In the genomic region with DNA sequence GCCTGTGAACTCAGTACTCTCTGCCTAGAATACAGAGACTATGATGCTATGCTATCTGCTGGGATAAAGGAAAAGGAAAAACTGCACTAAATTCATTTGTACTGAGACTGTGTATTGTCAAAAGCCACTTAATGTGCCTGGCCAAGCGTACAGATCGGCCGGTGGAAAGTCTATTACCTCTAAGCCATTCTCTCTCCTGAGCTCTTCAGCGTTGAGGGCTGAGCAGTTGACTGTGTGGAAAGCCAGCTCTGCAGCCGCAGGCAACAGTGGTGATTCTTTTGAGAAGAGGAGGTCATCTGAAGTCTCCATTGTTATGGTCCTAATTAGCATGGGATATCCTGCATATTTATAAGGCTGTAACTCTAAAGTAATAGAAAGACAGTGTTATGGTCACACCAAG, we compare ENCODE assay signal across 26 mouse cellular contexts. TPM values are rescaled to one million over a fixed set of nuclear protein-coding genes. Genes with fewer than 3 reads are reported as not detected.
DNase-seq lines count a peak whose midpoint lies in the region; ATAC-seq and TF ChIP-seq lines count a peak whose summit lies in the region.
"Had no signal": no experiment of that assay in that cellular context is flagged by ENCODE, and none has a peak within 500 bp of the region (broad histone marks: within the 10 kb centered on the region; RNA-seq: fewer than 3 reads in every experiment).

No protein-coding gene starts in this region.

- H3K36me3 ChIP-seq in midbrain, embryonic 12.5 days: peaks cover 67% of the 10 kb centered on the region
- H3K36me3 ChIP-seq in midbrain, postnatal 0 days (ENCODE audit: insufficient read depth, low read length): peaks cover 53% of the 10 kb centered on the region

- peak overlapping the region; percentile 56 for H3K27ac ChIP-seq in gastrocnemius, adult 2 months
- H3K27ac ChIP-seq in midbrain, embryonic 12.5 days (replicated peaks): 0 out of 2 replicates have a peak overlapping the region, but pooled peaks have one; percentile 11
- no peak overlapping the region for H3K27ac ChIP-seq in midbrain, postnatal 0 days (ENCODE audit: low read depth, low read length)
- H3K27ac ChIP-seq: embryonic facial prominence, embryonic 15.5 days; heart, adult 2 months; hindbrain, embryonic 15.5 days; intestine, embryonic 15.5 days; limb, embryonic 12.5 days; macrophage; midbrain, embryonic 10.5 days; neural tube, embryonic 12.5 days; stomach, embryonic 15.5 days had no signal

- WGBS in midbrain, embryonic 12.5 days: 44% methylated on average over 5 of the region's 5 CpGs
- WGBS in midbrain, postnatal 0 days: 28% methylated on average over 5 of the region's 5 CpGs

- no peak for ATAC-seq in midbrain, embryonic 12.5 days (ENCODE audit: low FRiP score, low read depth)
- ATAC-seq in midbrain, postnatal 0 days (ENCODE audit: low FRiP score): no peak
- ATAC-seq: forebrain, embryonic 16.5 days; intestine, embryonic 15.5 days; liver, postnatal 0 days; lung, postnatal 0 days had no signal

- H3K4me3 ChIP-seq in gastrocnemius, adult 2 months: no peak overlapping the region
- no peak overlapping the region for H3K4me3 ChIP-seq in midbrain, embryonic 12.5 days
- H3K4me3 ChIP-seq in midbrain, postnatal 0 days (ENCODE audit: low read depth, low read length): no peak overlapping the region
- H3K4me3 ChIP-seq: embryonic facial prominence, embryonic 15.5 days; heart, adult 2 months; hindbrain, embryonic 15.5 days; intestine, embryonic 15.5 days; limb, embryonic 12.5 days; midbrain, embryonic 10.5 days; neural tube, embryonic 12.5 days; stomach, embryonic 15.5 days had no signal

- peaks cover 7% of the 10 kb centered on the region for H3K4me1 ChIP-seq in midbrain, embryonic 12.5 days
- H3K4me1 ChIP-seq in midbrain, postnatal 0 days (ENCODE audit: insufficient read depth, low read length): no peaks in the 10 kb centered on the region
- H3K4me1 ChIP-seq: embryonic facial prominence, embryonic 15.5 days; hindbrain, embryonic 15.5 days; intestine, embryonic 15.5 days; stomach, embryonic 15.5 days had no signal

- no peaks in the 10 kb centered on the region for H3K27me3 ChIP-seq in midbrain, embryonic 12.5 days
- no peaks in the 10 kb centered on the region for H3K27me3 ChIP-seq in midbrain, postnatal 0 days (ENCODE audit: insufficient read depth, low read length)
- H3K27me3 ChIP-seq: embryonic facial prominence, embryonic 15.5 days; hindbrain, embryonic 15.5 days; intestine, embryonic 15.5 days; limb, embryonic 12.5 days; neural tube, embryonic 12.5 days; stomach, embryonic 15.5 days had no signal

- H3K9me3 ChIP-seq in midbrain, embryonic 12.5 days: no peaks in the 10 kb centered on the region
- no peaks in the 10 kb centered on the region for H3K9me3 ChIP-seq in midbrain, postnatal 0 days (ENCODE audit: low read length)
- H3K9me3 ChIP-seq: embryonic facial prominence, embryonic 15.5 days; hindbrain, embryonic 15.5 days; intestine, embryonic 15.5 days; limb, embryonic 12.5 days; midbrain, embryonic 10.5 days; neural tube, embryonic 12.5 days; stomach, embryonic 15.5 days had no signal

- H3K9ac ChIP-seq in midbrain, embryonic 12.5 days (replicated peaks): no peak overlapping the region
- no peak overlapping the region for H3K9ac ChIP-seq in midbrain, postnatal 0 days (replicated peaks; ENCODE audit: low read length, poor library complexity, severe bottlenecking)
- H3K9ac ChIP-seq: embryonic facial prominence, embryonic 15.5 days; hindbrain, embryonic 15.5 days; intestine, embryonic 15.5 days; limb, embryonic 12.5 days; liver, postnatal 0 days; neural tube, embryonic 12.5 days; stomach, embryonic 15.5 days had no signal

- no peak for DNase-seq in gastrocnemius, adult 2 months
- DNase-seq in gastrocnemius, adult 18-20 months (ENCODE audit: low spot score): no peak
- no peak for DNase-seq in midbrain, postnatal 0 days (ENCODE audit: low spot score)
- peak; percentile 8 for DNase-seq in cerebellum, adult 9-11 months
- peak; percentile 30 to 38 for DNase-seq in cerebellum, postnatal 25 days
- DNase-seq in c-Kit-positive CD71-positive TER-119-positive erythroid progenitor cells, embryonic 14.5 days (ENCODE audit: low spot score): no peak
- DNase-seq: adrenal gland, adult 2 months; gastrocnemius, postnatal 25 days; heart, adult 2 months; kidney, adult 8-10 months; kidney, postnatal 10 days; liver, postnatal 0 days; right cerebral cortex, adult 18-20 months; thymus, adult 18-20 months had no signal

- no peak overlapping the region for H3K4me2 ChIP-seq in midbrain, embryonic 12.5 days (replicated peaks)
- no peak overlapping the region for H3K4me2 ChIP-seq in midbrain, postnatal 0 days (ENCODE audit: low read depth, low read length, poor library complexity, severe bottlenecking)
- H3K4me2 ChIP-seq: embryonic facial prominence, embryonic 15.5 days; hindbrain, embryonic 15.5 days; intestine, embryonic 15.5 days; limb, embryonic 12.5 days; liver, embryonic 11.5 days; neural tube, embryonic 12.5 days; stomach, embryonic 15.5 days had no signal

- intact Hi-C loops in gastrocnemius, adult 2 months (cut with DNase I): no loop called here

- no peak for TF ChIP-seq CTCF in gastrocnemius, adult 2 months (IDR thresholded peaks at IDR 0.05)
- no peak for TF ChIP-seq CTCF in midbrain, postnatal 0 days (IDR thresholded peaks at IDR 0.05)

RNA-seq across cellular contexts. Expression of gene Ackr4, which starts 55.6 kb away (rescaled TPM):
- under 1 TPM; 0.61 to 0.71 TPM for total RNA-seq in gastrocnemius, adult 2 months (2021)
- total RNA-seq in gastrocnemius, adult 18-20 months (2021): under 1 TPM; 0.21 to 0.32 TPM
- polyA plus RNA-seq in midbrain, embryonic 12.5 days (2016; fragmentation: Nextera tagmentation; extraction: Ambion mirVana): 0.48 and 0.69 TPM in 2 replicates
- total RNA-seq in midbrain, postnatal 0 days (2014; rRNA removed): 0.38 and 0.47 TPM in 2 replicates
- 0.58 and 0.86 TPM in 2 replicates for polyA plus RNA-seq in midbrain, postnatal 0 days (2015; fragmentation: Nextera tagmentation; extraction: Ambion mirVana)
- polyA plus RNA-seq: macrophage had no signal

Comparison
In these comparisons a context has a peak if more than half of its experiments do, and no peak if none do; other contexts are left out.
1. DNase-seq: peak in cerebellum, adult 9-11 months (single experiment) and cerebellum, postnatal 25 days (2 of 2); none in gastrocnemius, adult 2 months (single experiment), gastrocnemius, adult 18-20 months (single experiment), midbrain, postnatal 0 days (single experiment) and c-Kit-positive CD71-positive TER-119-positive erythroid progenitor cells, embryonic 14.5 days (single experiment).